Mouse (Mus musculus) lung, postnatal 25 days (tissue): ENCODE measurements around the gene Grk1.
A peak's percentile ranks its signal among the peaks of the same experiment; 100 is the strongest.

Experiments
- DNase-seq: peaks from one replicate; pipeline ENCODE4 v3.0.0; 2022; ENCODE audit warnings: low spot score

The Grk1 gene

GRCm38 (mm10) chr8:13428156-13428555 lies 23.3 kb downstream of the Grk1 start:
- DNase-seq, result no peak

GRCm38 (mm10) chr8:13430412-13430811 lies 25.5 kb downstream of the Grk1 start:
- DNase-seq, result no peak

GRCm38 (mm10) chr8:13430866-13431265 lies 26.0 kb downstream of the Grk1 start:
- no peak for DNase-seq

- no peak for DNase-seq
These were observed 28.2 kb downstream of the Grk1 start for GRCm38 (mm10) chr8:13433130-13433529.

GRCm38 (mm10) chr8:13434889-13435288 lies 30.0 kb downstream of the Grk1 start, which contains the start of gene Tmem255b:
TSS of gene Tmem255b (plus strand) at chr8:13435189.
- DNase-seq, result no peak

- no peak for DNase-seq
These were observed 31.2 kb downstream of the Grk1 start for GRCm38 (mm10) chr8:13436052-13436451.

- no peak for DNase-seq
These were observed 32.6 kb downstream of the Grk1 start for GRCm38 (mm10) chr8:13437531-13437930.

GRCm38 (mm10) chr8:13442152-13442551 lies 37.3 kb downstream of the Grk1 start:
- DNase-seq, result no peak

- DNase-seq, result no peak
These were observed 41.6 kb downstream of the Grk1 start for GRCm38 (mm10) chr8:13446456-13446855.

GRCm38 (mm10) chr8:13448145-13448544 lies 43.3 kb downstream of the Grk1 start:
- no peak for DNase-seq

- no peak for DNase-seq
These were observed 46.9 kb downstream of the Grk1 start for GRCm38 (mm10) chr8:13451747-13452277.

GRCm38 (mm10) chr8:13454341-13455113 lies 49.6 kb downstream of the Grk1 start:
- DNase-seq, result no peak

- peak; percentile 74 for DNase-seq
These were observed 50.4 kb downstream of the Grk1 start for GRCm38 (mm10) chr8:13455295-13455694.

- DNase-seq, result no peak
These were observed 54.5 kb downstream of the Grk1 start for GRCm38 (mm10) chr8:13459431-13459830.

- DNase-seq, result no peak
These were observed 56.3 kb downstream of the Grk1 start for GRCm38 (mm10) chr8:13461085-13461765.

- peak; percentile 63 for DNase-seq
These were observed 57.0 kb downstream of the Grk1 start for GRCm38 (mm10) chr8:13461843-13462242.

GRCm38 (mm10) chr8:13462392-13462791 lies 57.5 kb downstream of the Grk1 start:
- peak; percentile 86 for DNase-seq

GRCm38 (mm10) chr8:13465324-13465723 lies 60.4 kb downstream of the Grk1 start:
- no peak for DNase-seq

GRCm38 (mm10) chr8:13466989-13467388 lies 62.1 kb downstream of the Grk1 start:
- DNase-seq, result no peak

- DNase-seq, result no peak
These were observed 63.9 kb downstream of the Grk1 start for GRCm38 (mm10) chr8:13468737-13469136.

GRCm38 (mm10) chr8:13471484-13471883 lies 66.6 kb downstream of the Grk1 start:
- DNase-seq, result no peak
